Mouse (Mus musculus) lung, embryonic 15.5 days (tissue): ENCODE data around the gene Josd2. TPM values are rescaled to one million over a fixed set of nuclear protein-coding genes. Genes with fewer than 3 reads are reported as not detected.

Experiments used
- ATAC-seq: fragments of 200-750 bp; cut with Nextera tagmentation; 2 replicates; pipeline ENCODE4 v1.8.0; 2017; ENCODE audit warnings: moderate number of reproducible peaks, borderline replicate concordance; ENCODE audit not compliant: low FRiP score, low TSS enrichment; ENCODE audit errors: extremely low read depth
- H3K27ac ChIP-seq: fragments of 300-500 bp; sonication (generic); 2 replicates; pipeline ENCODE4 v1.5.1; 2015; ENCODE audit warnings: moderate library complexity, mild to moderate bottlenecking, inconsistent platforms
- H3K27me3 ChIP-seq: fragments of 300-500 bp; sonication (generic); 2 replicates; pipeline ENCODE4 v1.6.1; 2015; ENCODE audit warnings: inconsistent platforms
- H3K36me3 ChIP-seq: fragments of 300-500 bp; sonication (generic); 2 replicates; pipeline ENCODE4 v1.6.1; 2015; ENCODE audit warnings: inconsistent platforms
- H3K4me1 ChIP-seq: fragments of 300-500 bp; sonication (generic); 2 replicates; pipeline ENCODE4 v1.6.1; 2015; ENCODE audit warnings: inconsistent platforms
- H3K4me2 ChIP-seq: fragments of 300-500 bp; sonication (generic); 2 replicates; pipeline ENCODE4 v1.6.1; 2015; ENCODE audit warnings: inconsistent platforms, mild to moderate bottlenecking, moderate library complexity
- H3K4me3 ChIP-seq: fragments of 300-500 bp; sonication (generic); 2 replicates; pipeline ENCODE4 v1.5.1; 2015; ENCODE audit warnings: mild to moderate bottlenecking, inconsistent platforms
- H3K9ac ChIP-seq: fragments of 300-500 bp; sonication (generic); 2 replicates; pipeline ENCODE4 v1.6.1; 2015; ENCODE audit warnings: inconsistent platforms
- H3K9me3 ChIP-seq: fragments of 300-500 bp; sonication (generic); 2 replicates; pipeline ENCODE4 v1.6.1; 2016; ENCODE audit warnings: inconsistent platforms
- WGBS: fragments of 180-500 bp; shearing (Covaris S2); methylation state at CpG from one replicate; pipeline ENCODE4 v1.1.7; 2015; 5-methylcytosine and 5-hydroxymethylcytosine counted together
- polyA plus RNA-seq: library from polyadenylated mRNA; unstranded; fragments of >200 nt; fragmentation: Nextera tagmentation; extraction: Ambion mirVana; gene quantifications from 2 replicates; pipeline ENCODE4 v1.2.1, GENCODE M21; 2015

Gene Josd2
- polyA plus RNA-seq, result 109 and 111 TPM in 2 replicates

DNA sequence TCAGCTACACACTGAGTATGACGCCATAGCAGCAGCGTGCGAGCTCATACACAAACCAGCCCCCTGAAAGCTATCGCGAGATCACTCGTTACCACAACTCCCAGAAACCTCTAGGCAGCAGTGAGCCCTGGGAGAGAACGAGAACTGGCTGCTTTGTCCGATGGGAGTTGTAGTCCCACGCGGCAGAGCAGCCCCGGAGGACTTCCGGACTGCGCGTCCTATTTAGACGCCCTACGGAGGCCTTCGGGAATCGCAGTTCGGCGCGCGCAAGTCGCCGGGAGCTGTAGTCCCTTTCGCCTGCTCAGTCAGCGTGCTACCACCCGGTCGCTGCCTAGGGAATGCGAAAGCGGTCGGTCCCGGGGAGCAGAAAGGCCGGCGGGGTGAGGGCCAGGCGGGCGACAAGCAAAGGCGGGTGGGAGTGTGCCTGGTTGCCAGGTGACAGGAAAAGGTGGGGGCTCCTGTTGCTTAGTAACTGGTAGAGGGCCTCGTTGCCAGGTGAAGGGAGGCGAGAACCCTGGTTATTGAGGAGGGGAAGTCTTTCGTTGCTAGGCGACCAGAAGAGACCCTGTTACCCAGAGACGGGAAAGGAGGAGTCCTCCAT is at the start of gene Josd2:
Gene Josd2, plus strand, starts transcription at position 170 of the 601 bp plus-strand sequence.
- Histone ChIP-seq H3K9me3 (no peaks in the 10 kb centered on the region), H3K36me3 (no peaks in the 10 kb centered on the region), H3K27me3 (peaks cover 24% of the 10 kb centered on the region), H3K27ac (peak within 1 kb of the TSS; percentile 73), H3K4me3 (peak within 1 kb of the TSS; percentile 70), H3K4me1 (peaks cover 52% of the 10 kb centered on the region), H3K9ac (peak within 1 kb of the TSS; percentile 63), H3K4me2 (peak within 1 kb of the TSS; percentile 67)
- peak; percentile 91 for ATAC-seq
- WGBS, result under 1% methylated on average over 42 of the region's 42 CpGs

DNA sequence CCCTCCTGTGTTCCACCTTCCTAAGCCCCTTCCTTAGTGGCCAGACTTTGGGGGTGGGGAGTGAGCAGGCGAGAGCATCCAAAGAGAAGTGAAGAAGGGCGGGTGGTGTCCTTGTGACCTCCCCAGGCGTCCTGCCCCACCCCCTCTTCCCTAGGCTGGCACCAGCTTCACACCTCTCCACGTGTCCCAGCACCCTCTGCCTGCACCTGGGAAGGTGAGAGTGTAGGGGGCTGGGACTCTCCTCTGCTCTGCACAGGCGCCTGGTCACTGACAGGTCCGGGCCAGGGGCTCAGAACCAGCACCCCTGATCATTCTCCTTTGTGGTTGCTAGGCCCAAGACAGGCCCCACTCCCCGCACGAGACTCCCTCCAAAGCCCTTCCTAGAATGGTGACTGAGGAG is 40.1 kb upstream of the Josd2 start:
- H3K27me3 ChIP-seq, result peaks cover 58% of the 10 kb centered on the region
- H3K9ac ChIP-seq, result no peak overlapping the region
- no peaks in the 10 kb centered on the region for H3K9me3 ChIP-seq
- ATAC-seq, result no peak
- H3K4me2 ChIP-seq, result peak overlapping the region; percentile 80; the same call in 1 of the 2 replicates
- no peaks in the 10 kb centered on the region for H3K36me3 ChIP-seq
- no peak overlapping the region for H3K27ac ChIP-seq
- 0 out of 2 replicates have a peak overlapping the region, but pooled peaks have one; percentile 49 for H3K4me3 ChIP-seq
- 10% methylated on average over 8 of the region's 8 CpGs for WGBS
- peaks cover 7% of the 10 kb centered on the region; the same call in 1 of the 2 replicates for H3K4me1 ChIP-seq

DNA sequence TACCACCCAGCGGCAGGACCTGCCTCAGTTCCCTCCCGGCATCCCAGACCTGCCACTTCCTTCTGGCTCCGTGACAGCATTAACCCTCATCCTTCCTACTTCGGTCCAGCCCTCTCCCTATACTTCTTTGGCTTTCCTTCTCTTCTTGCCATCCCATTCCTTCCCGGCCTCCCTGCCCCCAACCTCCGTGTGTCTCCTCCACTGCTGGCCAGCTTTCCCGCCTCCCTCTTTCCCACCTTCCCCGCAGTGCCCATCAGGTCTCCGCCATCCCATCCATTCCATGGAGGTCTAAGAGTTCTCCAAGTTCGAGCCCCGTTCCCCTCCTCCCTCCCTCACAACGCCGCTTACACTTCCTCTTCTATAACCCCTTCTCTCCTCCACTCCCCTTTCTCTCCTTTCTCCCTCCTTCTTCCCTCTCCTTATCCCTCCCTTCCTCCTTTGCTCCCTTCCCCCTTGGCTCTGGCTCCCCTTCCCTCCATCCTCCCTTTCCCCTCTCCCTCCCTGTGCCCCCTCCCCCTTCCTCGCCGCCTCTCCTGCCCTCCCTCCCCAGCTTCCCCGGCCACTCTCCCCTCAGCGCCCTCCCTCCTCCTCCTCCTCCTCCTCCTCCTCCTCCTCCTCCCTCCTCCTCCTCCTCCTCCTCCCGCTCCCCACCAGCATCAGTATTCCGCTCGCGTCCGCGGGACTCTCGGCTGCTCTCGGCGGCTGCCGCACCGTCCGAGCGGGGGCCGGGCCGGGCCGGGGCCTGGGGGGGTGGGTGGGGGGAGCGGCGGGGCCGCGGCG is 39.4 kb upstream of the Josd2 start:
- H3K27me3 ChIP-seq, result peaks cover 58% of the 10 kb centered on the region
- H3K4me3 ChIP-seq, result peak overlapping the region; percentile 49
- no peak overlapping the region for H3K9ac ChIP-seq
- H3K4me2 ChIP-seq, result peak overlapping the region; percentile 80
- H3K27ac ChIP-seq, result no peak overlapping the region
- no peaks in the 10 kb centered on the region for H3K9me3 ChIP-seq
- peaks cover 7% of the 10 kb centered on the region; the same call in 1 of the 2 replicates for H3K4me1 ChIP-seq
- 1% methylated on average over 16 of the region's 38 CpGs for WGBS
- H3K36me3 ChIP-seq, result no peaks in the 10 kb centered on the region
- ATAC-seq, result no peak

DNA sequence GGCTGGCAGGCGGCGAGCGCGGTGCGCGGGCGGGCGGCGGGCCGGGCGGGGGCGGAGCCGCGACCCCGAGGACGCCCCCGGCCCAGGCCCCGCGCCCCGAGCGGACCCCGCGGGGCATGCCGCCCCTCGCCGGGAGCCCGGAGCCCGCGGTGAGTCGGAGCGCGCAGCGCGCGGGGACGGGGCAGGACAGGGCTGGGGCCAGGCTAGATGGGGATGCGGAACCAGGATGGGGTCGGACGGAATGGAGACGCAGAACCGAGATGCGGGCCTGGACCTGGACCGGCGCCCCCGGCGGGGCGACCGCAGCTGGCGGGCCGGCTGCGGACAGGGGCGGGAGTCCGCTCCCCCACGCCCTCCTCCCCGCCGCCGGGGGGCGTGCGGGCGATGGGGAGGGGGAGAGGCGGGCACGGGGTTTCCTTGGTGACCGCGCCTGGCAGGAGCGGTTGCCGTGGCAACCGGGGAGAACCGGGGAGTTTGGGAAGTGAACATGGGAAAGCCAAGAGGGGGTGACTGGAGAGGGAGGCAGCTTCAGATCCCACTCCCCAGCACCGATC is 38.7 kb upstream of the Josd2 start, which contains the start of gene Lrrc4b:
Gene Lrrc4b, plus strand, starts transcription at position 51 of the 554 bp plus-strand sequence.
- peak within 1 kb of the TSS; percentile 49 for H3K4me3 ChIP-seq
- H3K36me3 ChIP-seq, result no peaks in the 10 kb centered on the region
- peaks cover 62% of the 10 kb centered on the region for H3K27me3 ChIP-seq
- no peak within 1 kb of the TSS for H3K27ac ChIP-seq
- H3K9ac ChIP-seq, result 0 out of 2 replicates have a peak within 1 kb of the TSS, but pooled peaks have one; percentile 13
- peak; percentile 25; the same call in 1 of the 2 replicates for ATAC-seq
- WGBS, result under 1% methylated on average over 34 of the region's 69 CpGs
- no peaks in the 10 kb centered on the region for H3K9me3 ChIP-seq
- H3K4me2 ChIP-seq, result peak within 1 kb of the TSS; percentile 80
- peaks cover 7% of the 10 kb centered on the region; the same call in 1 of the 2 replicates for H3K4me1 ChIP-seq

DNA sequence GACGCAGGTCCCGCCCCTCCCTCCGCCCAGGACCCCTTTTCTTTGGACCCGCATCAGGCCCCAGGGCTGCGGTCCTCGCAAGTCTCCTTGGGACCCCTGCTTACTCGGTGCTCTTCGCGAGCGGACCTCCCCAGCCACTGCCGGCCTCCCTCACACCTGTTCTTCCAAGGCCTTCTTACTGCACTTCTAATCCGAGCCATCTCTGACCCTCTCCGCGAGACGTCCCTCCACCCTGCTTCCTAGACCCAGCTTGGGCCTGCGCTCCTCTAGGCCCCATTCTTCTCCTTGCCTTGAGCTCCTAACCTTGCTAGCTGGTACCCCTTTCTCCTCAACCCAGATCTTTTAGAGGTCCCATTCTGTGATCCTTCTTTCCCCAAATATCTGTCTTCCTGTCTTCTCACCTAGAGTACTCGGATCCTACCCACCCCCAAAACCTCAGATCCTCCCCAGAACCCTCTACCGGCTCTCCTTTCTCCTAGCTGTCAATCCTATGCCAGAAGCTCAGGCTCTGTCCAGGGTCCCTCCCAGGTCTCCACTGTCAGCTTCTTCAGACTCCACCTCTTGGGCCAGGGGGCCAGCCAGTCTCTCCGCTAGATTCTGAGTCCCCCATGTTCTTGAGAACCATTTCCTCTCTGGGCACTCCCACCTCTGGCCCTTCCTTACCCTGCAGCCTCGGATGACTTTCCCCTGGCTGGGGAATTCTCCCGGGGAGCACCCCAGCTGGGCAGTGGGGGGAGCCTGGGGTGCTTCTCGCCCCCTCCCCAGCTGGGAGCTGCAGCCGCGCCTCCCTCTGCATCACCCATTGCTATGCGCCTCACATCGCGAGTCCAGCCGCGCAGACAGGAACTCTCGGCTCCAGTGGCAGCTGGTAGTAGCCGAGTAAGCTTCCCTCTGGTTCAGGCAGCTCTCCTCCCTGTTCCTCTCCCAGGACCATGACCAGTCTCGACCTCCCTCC is 38.0 kb upstream of the Josd2 start:
- peaks cover 7% of the 10 kb centered on the region; the same call in 1 of the 2 replicates for H3K4me1 ChIP-seq
- H3K4me3 ChIP-seq, result peak overlapping the region; percentile 49
- H3K9me3 ChIP-seq, result no peaks in the 10 kb centered on the region
- peaks cover 69% of the 10 kb centered on the region for H3K27me3 ChIP-seq
- ATAC-seq, result no peak
- no peaks in the 10 kb centered on the region for H3K36me3 ChIP-seq
- 5% methylated on average over 31 of the region's 32 CpGs for WGBS
- H3K27ac ChIP-seq, result no peak overlapping the region
- no peak overlapping the region for H3K9ac ChIP-seq
- H3K4me2 ChIP-seq, result peak overlapping the region; percentile 80

DNA sequence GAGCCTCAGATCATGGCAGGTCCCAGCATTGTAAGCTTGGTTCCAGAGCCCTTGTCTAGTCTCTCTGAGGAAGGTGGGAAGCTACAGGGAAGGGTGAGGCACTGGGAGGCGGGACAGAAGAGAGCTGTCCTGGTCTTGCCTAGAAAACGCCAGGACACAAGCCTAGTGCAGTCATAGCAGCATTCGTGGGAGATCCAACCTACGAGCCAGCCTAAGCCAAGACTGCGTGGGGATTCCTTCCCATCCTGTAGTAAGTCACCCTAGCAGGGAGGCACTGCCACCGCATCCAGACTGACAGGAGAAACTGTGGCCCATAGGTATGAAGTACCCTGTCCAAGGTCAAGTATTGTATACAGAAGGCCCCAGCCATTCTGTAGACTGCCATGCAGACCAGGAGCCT is 35.2 kb upstream of the Josd2 start:
- 66% methylated on average over 6 of the region's 6 CpGs for WGBS
- Histone ChIP-seq H3K4me1 (peaks cover 7% of the 10 kb centered on the region; the same call in 1 of the 2 replicates), H3K9ac (no peak overlapping the region), H3K27ac (no peak overlapping the region), H3K4me3 (no peak overlapping the region), H3K27me3 (peaks cover 57% of the 10 kb centered on the region), H3K4me2 (no peak overlapping the region), H3K36me3 (no peaks in the 10 kb centered on the region), H3K9me3 (no peaks in the 10 kb centered on the region)
- no peak for ATAC-seq

DNA sequence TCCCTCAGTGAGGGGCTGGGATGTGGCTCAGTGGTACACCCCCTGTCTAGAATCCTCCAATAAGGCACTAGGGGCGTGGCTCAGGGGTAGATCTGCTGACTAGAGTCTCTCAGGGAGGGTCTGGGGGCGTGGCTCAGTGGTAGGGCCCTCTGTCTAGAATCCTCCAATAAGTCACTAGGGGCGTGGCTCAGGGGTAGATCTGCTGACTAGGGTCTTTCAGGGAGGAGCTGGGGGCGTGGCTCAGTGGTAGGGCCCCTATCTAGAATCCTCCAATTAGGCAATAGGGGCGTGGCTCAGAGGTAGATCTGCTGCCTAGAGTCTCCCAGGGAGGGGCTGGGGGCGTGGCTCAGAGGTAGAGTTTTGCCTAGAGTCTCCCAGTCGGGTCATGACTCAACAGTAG is 34.4 kb upstream of the Josd2 start:
- Histone ChIP-seq H3K4me2 (no peak overlapping the region), H3K9me3 (no peaks in the 10 kb centered on the region), H3K27me3 (peaks cover 56% of the 10 kb centered on the region), H3K4me3 (no peak overlapping the region), H3K36me3 (no peaks in the 10 kb centered on the region), H3K9ac (no peak overlapping the region), H3K4me1 (peaks cover 7% of the 10 kb centered on the region; the same call in 1 of the 2 replicates), H3K27ac (no peak overlapping the region)
- peak; percentile 52; the same call in 1 of the 2 replicates for ATAC-seq
- 3% methylated on average over 7 of the region's 7 CpGs for WGBS

DNA sequence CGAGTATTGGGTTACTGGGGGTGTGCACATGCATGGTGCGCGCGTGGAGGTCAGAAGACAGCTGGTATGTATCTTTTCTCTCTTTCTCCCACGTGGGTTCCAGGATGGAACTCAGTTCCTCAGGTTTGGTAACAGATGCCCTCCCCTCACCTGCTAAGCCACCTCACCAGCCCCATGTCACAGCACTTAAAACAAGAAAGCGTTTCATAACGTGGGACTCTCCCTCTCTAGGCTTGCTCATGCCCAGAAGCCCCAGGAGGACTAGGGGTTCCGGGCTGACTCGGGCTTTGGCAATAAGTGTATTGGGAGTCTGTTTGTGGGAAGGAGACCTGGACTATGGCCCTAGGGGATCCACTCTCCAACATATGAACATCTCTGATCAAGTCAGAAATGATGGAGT is 33.7 kb upstream of the Josd2 start:
- H3K27me3 ChIP-seq, result peaks cover 53% of the 10 kb centered on the region
- no peak for ATAC-seq
- WGBS, result 65% methylated on average over 9 of the region's 9 CpGs

DNA sequence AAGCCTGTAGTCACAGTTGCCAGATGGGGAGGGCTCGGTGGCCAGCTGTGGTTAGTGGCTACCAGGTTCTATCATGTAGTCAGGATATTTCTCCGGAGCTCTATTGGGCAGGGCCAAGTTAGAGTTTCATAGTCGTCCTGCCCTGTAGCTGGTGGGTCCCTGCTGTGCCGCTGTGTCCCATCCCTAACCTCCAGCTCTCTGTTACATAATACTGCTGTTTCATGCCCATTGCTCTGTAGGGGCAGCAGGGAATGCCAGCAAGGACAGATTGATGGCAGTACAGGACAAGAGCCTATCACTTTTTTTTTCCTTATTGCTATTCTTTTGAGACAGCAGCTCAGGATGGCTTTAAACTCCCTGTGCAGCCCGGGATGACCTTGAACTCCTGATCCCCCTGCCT is 32.0 kb upstream of the Josd2 start:
- Histone ChIP-seq H3K9me3 (no peaks in the 10 kb centered on the region), H3K4me1 (no peaks in the 10 kb centered on the region), H3K4me2 (no peak overlapping the region), H3K4me3 (no peak overlapping the region), H3K36me3 (no peaks in the 10 kb centered on the region), H3K9ac (no peak overlapping the region), H3K27me3 (peaks cover 53% of the 10 kb centered on the region), H3K27ac (no peak overlapping the region)
- 59% methylated on average over 5 of the region's 5 CpGs for WGBS
- ATAC-seq, result no peak

More for the DNA sequence above, 33.7 kb upstream of the Josd2 start:
- H3K9me3 ChIP-seq, result no peaks in the 10 kb centered on the region
- H3K36me3 ChIP-seq, result no peaks in the 10 kb centered on the region
- no peak overlapping the region for H3K4me2 ChIP-seq
- H3K9ac ChIP-seq, result no peak overlapping the region
- no peak overlapping the region for H3K4me3 ChIP-seq
- no peak overlapping the region for H3K27ac ChIP-seq
- peaks cover 5% of the 10 kb centered on the region; the same call in 1 of the 2 replicates for H3K4me1 ChIP-seq

DNA sequence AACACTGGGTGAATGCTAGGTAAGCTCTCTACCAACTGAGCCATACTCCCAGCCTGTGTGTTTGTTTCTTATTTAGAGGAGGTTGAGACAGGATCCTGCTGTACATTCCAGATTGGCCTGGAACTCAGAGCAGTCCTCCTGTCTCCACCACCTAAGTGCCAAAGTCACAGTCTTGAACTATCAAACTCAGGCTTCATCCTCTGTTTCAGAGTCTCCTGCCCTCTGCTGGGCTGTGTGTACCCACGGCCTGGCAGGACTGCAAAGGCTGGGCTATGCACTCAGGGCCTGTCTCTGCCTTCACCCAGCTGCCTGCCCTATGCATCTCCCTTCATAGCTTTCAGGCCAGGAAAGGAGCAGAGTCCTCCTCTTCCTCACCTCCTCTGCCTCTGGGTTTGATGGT is 31.5 kb upstream of the Josd2 start:
- H3K9ac ChIP-seq, result no peak overlapping the region
- no peak overlapping the region for H3K4me2 ChIP-seq
- H3K4me1 ChIP-seq, result no peaks in the 10 kb centered on the region
- whole genome bisulfite sequencing, result 11% methylated on average over 1 of the region's 1 CpGs
- peaks cover 53% of the 10 kb centered on the region for H3K27me3 ChIP-seq
- no peaks in the 10 kb centered on the region for H3K36me3 ChIP-seq
- H3K9me3 ChIP-seq, result no peaks in the 10 kb centered on the region
- no peak overlapping the region for H3K27ac ChIP-seq
- no peak for ATAC-seq
- no peak overlapping the region for H3K4me3 ChIP-seq

DNA sequence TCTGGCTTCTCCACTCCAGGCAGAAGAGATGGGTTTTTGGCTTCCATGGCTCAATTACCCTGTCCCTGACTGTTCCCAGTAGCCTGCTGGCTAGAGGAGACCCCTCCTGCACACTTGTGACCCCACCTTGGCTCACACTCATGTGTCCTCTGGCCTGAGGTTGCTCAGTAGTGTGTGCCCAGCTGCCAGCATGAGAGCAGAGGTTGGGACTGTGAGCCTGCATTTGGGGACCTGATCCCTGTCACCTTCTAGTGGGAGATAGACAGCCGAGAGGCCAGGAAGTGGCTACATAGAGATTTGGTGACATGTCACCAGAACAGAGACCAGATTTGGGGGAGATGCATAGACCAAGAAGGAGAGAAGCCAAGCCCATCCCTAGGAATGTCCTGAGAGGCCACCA is 30.6 kb upstream of the Josd2 start:
- Histone ChIP-seq H3K27ac (no peak overlapping the region), H3K27me3 (peaks cover 53% of the 10 kb centered on the region), H3K9ac (no peak overlapping the region), H3K36me3 (no peaks in the 10 kb centered on the region), H3K9me3 (no peaks in the 10 kb centered on the region), H3K4me3 (no peak overlapping the region), H3K4me2 (no peak overlapping the region), H3K4me1 (peaks cover 6% of the 10 kb centered on the region; the same call in 1 of the 2 replicates)
- ATAC-seq, result no peak
- WGBS, result 60% methylated on average over 1 of the region's 1 CpGs
